Mouse (Mus musculus): Measurements from ENCODE around the gene Arhgap10.

The Arhgap10 gene

GRCm38 (mm10) chr8:77406444-77406843, 111.3 kb downstream of the Arhgap10 start:
- no peak for DNase-seq (ENCODE audit: low read depth, low spot score)

GRCm38 (mm10) chr8:77404017-77404416, 113.7 kb downstream of the Arhgap10 start:
- DNase-seq (ENCODE audit: low read depth, low spot score): no peak

GRCm38 (mm10) chr8:77401934-77402333, 115.8 kb downstream of the Arhgap10 start:
- no peak for DNase-seq (ENCODE audit: low read depth, low spot score)

- DNase-seq (ENCODE audit: low read depth, low spot score): no peak
Measured at GRCm38 (mm10) chr8:77401140-77401539, 116.6 kb downstream of the Arhgap10 start.

GRCm38 (mm10) chr8:77384080-77384479, 133.7 kb downstream of the Arhgap10 start:
- DNase-seq (ENCODE audit: low read depth, low spot score): no peak

GRCm38 (mm10) chr8:77383671-77384070, 134.1 kb downstream of the Arhgap10 start:
- no peak for DNase-seq (ENCODE audit: low read depth, low spot score)

GRCm38 (mm10) chr8:77380844-77381243, 136.9 kb downstream of the Arhgap10 start:
- DNase-seq (ENCODE audit: low read depth, low spot score): no peak

GRCm38 (mm10) chr8:77379300-77379699, 138.5 kb downstream of the Arhgap10 start:
- peak; percentile 77 for DNase-seq (ENCODE audit: low read depth, low spot score)

GRCm38 (mm10) chr8:77376451-77376853, 141.3 kb downstream of the Arhgap10 start:
- no peak for DNase-seq (ENCODE audit: low read depth, low spot score)

GRCm38 (mm10) chr8:77375999-77376398, 141.8 kb downstream of the Arhgap10 start:
- DNase-seq (ENCODE audit: low read depth, low spot score): no peak

- no peak for DNase-seq (ENCODE audit: low read depth, low spot score)
Measured at GRCm38 (mm10) chr8:77371006-77371405, 146.7 kb downstream of the Arhgap10 start.

GRCm38 (mm10) chr8:77370308-77370707, 147.4 kb downstream of the Arhgap10 start:
- no peak for DNase-seq (ENCODE audit: low read depth, low spot score)

GRCm38 (mm10) chr8:77369671-77370070, 148.1 kb downstream of the Arhgap10 start:
- DNase-seq (ENCODE audit: low read depth, low spot score): no peak

- peak; percentile 51 for DNase-seq (ENCODE audit: low read depth, low spot score)
Measured at GRCm38 (mm10) chr8:77367091-77367490, 150.7 kb downstream of the Arhgap10 start.

- DNase-seq (ENCODE audit: low read depth, low spot score): no peak
Measured at GRCm38 (mm10) chr8:77366446-77366845, 151.3 kb downstream of the Arhgap10 start.

GRCm38 (mm10) chr8:77365990-77366389, 151.8 kb downstream of the Arhgap10 start:
- DNase-seq (ENCODE audit: low read depth, low spot score): no peak

GRCm38 (mm10) chr8:77364472-77364871, 153.3 kb downstream of the Arhgap10 start:
- DNase-seq (ENCODE audit: low read depth, low spot score): no peak

GRCm38 (mm10) chr8:77360853-77361252, 156.9 kb downstream of the Arhgap10 start:
- no peak for DNase-seq (ENCODE audit: low read depth, low spot score)

- DNase-seq (ENCODE audit: low read depth, low spot score): no peak
Measured at GRCm38 (mm10) chr8:77360423-77360822, 157.3 kb downstream of the Arhgap10 start.

GRCm38 (mm10) chr8:77357126-77357525, 160.6 kb downstream of the Arhgap10 start:
- no peak for DNase-seq (ENCODE audit: low read depth, low spot score)

GRCm38 (mm10) chr8:77355344-77355743, 162.4 kb downstream of the Arhgap10 start:
- no peak for DNase-seq (ENCODE audit: low read depth, low spot score)

GRCm38 (mm10) chr8:77354189-77354588, 163.6 kb downstream of the Arhgap10 start:
- DNase-seq (ENCODE audit: low read depth, low spot score): no peak

GRCm38 (mm10) chr8:77351177-77351860, 166.4 kb downstream of the Arhgap10 start:
- no peak for DNase-seq (ENCODE audit: low read depth, low spot score)
